Mouse (Mus musculus) C2C12 (cell line): ENCODE measurements around the gene Arfgef2. TPM values are rescaled to one million over a fixed set of nuclear protein-coding genes. Genes with fewer than 3 reads are reported as not detected.

ENCODE experiments used
- H3K27me3 ChIP-seq: one replicate; pipeline ENCODE4 v1.6.1; 2011; ENCODE audit not compliant: control insufficient read depth, insufficient read depth, insufficient read length
- H3K36me3 ChIP-seq: one replicate; pipeline ENCODE4 v1.6.1; 2011; ENCODE audit not compliant: control insufficient read depth, insufficient read depth
- H3K4me3 ChIP-seq: one replicate; pipeline ENCODE4 v1.5.1; 2011; ENCODE audit warnings: mild to moderate bottlenecking, control low read depth; ENCODE audit not compliant: poor library complexity, insufficient read depth, severe bottlenecking
- H3K79me2 ChIP-seq: one replicate; pipeline ENCODE4 v1.6.1; 2011; ENCODE audit not compliant: control insufficient read depth, insufficient read depth
- H3K79me3 ChIP-seq: one replicate; pipeline ENCODE4 v1.6.1; 2011; ENCODE audit warnings: low read depth, control low read depth
- H3ac ChIP-seq: one replicate; pipeline ENCODE3; 2011; ENCODE audit warnings: low read depth; ENCODE audit not compliant: control insufficient read depth, insufficient read length
- CEBPB ChIP-seq: IDR thresholded peaks from one replicate; pipeline ENCODE4 v1.6.1; 2011; ENCODE audit warnings: low read depth, mild to moderate bottlenecking, control low read depth, moderate library complexity
- CTCF ChIP-seq: IDR thresholded peaks from one replicate; pipeline ENCODE4 v1.5.1; 2011; ENCODE audit not compliant: control insufficient read depth, insufficient read depth, insufficient read length
- FOSL1 ChIP-seq: IDR thresholded peaks from one replicate; pipeline ENCODE4 v1.8.0; 2011; ENCODE audit warnings: mild to moderate bottlenecking, low read length; ENCODE audit not compliant: poor library complexity, insufficient read depth, severe bottlenecking
- MAX ChIP-seq: IDR thresholded peaks from one replicate; pipeline ENCODE4 v1.6.1; 2011; ENCODE audit warnings: mild to moderate bottlenecking, control low read depth
- MYOD1 ChIP-seq: IDR thresholded peaks from one replicate; pipeline ENCODE4 v1.6.1; 2011; ENCODE audit warnings: low read depth; ENCODE audit not compliant: control insufficient read depth, insufficient read length
- MYOG ChIP-seq: IDR thresholded peaks from one replicate; pipeline ENCODE4 v1.6.1; 2011; ENCODE audit not compliant: control insufficient read depth, insufficient read length; ENCODE audit errors: extremely low read depth
- USF1 ChIP-seq: IDR thresholded peaks from one replicate; pipeline ENCODE4 v1.6.1; 2011; ENCODE audit warnings: low read depth, mild to moderate bottlenecking, control low read depth, moderate library complexity
- polyA plus RNA-seq: library from polyadenylated mRNA; unstranded; fragments of >200 nt; fragmentation: generic; extraction: Trizol; gene quantifications from one replicate; pipeline ENCODE4 v1.2.1, GENCODE M21; 2012; ENCODE audit warnings: missing spikeins

The Arfgef2 gene
- polyA plus RNA-seq, 1 experiment: 8.2 TPM

DNA sequence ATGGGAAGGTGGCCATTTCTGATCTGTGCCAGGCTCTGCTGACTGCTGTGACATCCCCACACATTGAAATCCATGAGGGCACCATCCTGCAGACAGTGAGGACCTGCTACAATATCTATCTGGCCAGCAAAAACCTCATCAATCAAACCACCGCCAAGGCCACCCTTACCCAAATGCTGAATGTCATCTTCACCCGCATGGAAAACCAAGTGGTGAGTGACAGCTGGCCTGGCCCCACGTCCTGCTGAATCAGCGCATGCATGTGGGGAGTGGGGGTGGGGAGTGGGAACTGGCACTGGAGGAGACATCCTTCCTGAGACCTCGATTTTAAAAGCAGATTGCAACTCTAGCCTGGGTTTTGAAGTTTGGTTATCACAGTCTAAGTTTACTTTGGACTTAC is 30.2 kb downstream of the Arfgef2 start:
- no peak for TF ChIP-seq FOSL1
- no peak for TF ChIP-seq CTCF
- TF ChIP-seq MYOD1: no peak
- no peak for TF ChIP-seq MYOG
- TF ChIP-seq MAX: no peak
- no peak for TF ChIP-seq USF1
- no peak for TF ChIP-seq CEBPB
- Histone ChIP-seq H3K79me2 (no peaks in the 10 kb centered on the region), H3K4me3 (no peak overlapping the region), H3K27me3 (no peaks in the 10 kb centered on the region), H3K36me3 (peaks cover 6% of the 10 kb centered on the region), H3ac (no peak overlapping the region), H3K79me3 (no peaks in the 10 kb centered on the region)

DNA sequence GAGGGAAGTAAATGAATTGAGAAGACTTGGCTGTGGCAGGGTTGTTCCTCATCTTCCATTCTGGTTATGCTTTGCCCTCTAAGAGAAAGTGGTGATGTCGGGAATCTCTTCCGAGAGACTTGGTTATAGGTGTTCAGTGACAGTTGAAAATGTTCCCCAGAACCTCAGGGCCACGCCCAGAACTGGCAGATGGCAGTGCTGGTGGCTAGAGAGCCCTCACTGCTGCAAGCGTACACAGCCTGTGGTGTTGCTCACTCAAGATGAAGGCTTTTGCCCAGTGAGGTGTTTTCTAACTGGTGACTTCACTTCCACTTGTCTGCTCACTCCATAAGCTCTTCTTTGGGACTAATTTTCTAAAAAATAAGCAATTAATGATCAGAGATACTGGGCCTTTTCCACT is 36.4 kb downstream of the Arfgef2 start:
- H3K79me3 ChIP-seq: no peaks in the 10 kb centered on the region
- TF ChIP-seq CEBPB: no peak
- TF ChIP-seq CTCF: no peak
- TF ChIP-seq USF1: no peak
- no peak for TF ChIP-seq MYOG
- no peak for TF ChIP-seq MAX
- TF ChIP-seq MYOD1: no peak
- no peaks in the 10 kb centered on the region for H3K27me3 ChIP-seq
- peaks cover 15% of the 10 kb centered on the region for H3K36me3 ChIP-seq
- H3K4me3 ChIP-seq: no peak overlapping the region
- H3ac ChIP-seq: no peak overlapping the region
- H3K79me2 ChIP-seq: no peaks in the 10 kb centered on the region

DNA sequence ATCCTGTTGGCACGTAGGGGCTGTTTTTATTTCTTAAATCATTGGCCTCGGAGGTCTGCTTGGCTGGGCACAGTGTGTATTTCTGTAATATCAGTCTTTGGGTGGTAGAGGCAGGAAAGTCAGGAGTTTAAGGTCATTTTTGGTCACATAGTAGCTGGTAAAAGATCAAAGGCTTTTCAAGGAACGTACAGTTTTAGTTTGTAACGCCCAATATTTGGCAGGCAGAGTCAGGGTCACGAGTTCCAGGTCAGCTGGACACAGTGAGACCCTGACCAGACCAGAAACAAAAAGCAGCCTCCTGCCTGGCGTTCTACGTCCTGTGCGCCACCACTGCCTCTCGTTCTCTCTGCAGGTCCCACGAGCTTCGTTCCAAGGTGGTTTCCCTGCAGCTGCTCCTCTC is 45.3 kb downstream of the Arfgef2 start:
- peaks cover 65% of the 10 kb centered on the region for H3K36me3 ChIP-seq
- H3ac ChIP-seq: no peak overlapping the region
- no peak for TF ChIP-seq MAX
- TF ChIP-seq CTCF: no peak
- TF ChIP-seq MYOG: no peak
- TF ChIP-seq MYOD1: no peak
- TF ChIP-seq CEBPB: no peak
- no peak for TF ChIP-seq FOSL1
- TF ChIP-seq USF1: no peak
- no peak overlapping the region for H3K4me3 ChIP-seq
- H3K79me2 ChIP-seq: no peaks in the 10 kb centered on the region
- no peaks in the 10 kb centered on the region for H3K79me3 ChIP-seq
- no peaks in the 10 kb centered on the region for H3K27me3 ChIP-seq

DNA sequence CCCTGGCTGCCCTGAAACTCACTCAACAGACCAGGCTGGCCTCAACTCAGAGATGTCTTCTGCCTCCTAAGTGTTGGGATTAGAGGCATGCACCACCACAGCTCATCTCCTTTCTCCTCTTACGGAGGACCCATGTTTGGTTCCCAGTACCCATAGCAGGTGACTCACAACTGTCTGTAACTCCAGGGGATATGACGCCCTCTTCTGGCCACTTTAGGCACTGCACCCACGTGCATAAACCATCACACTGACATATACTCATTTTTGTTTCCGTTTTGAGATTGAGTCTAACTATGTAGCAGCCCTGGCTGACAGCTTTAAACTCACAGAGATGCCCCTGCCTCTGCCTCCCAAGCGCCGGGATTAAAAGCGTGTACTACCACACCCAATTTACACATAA is 46.9 kb downstream of the Arfgef2 start:
- Histone ChIP-seq H3K36me3 (peaks cover 68% of the 10 kb centered on the region), H3ac (no peak overlapping the region), H3K79me3 (no peaks in the 10 kb centered on the region), H3K27me3 (no peaks in the 10 kb centered on the region), H3K79me2 (no peaks in the 10 kb centered on the region), H3K4me3 (no peak overlapping the region)
- TF ChIP-seq MYOD1 (no peak), USF1 (no peak), CTCF (no peak), MYOG (no peak), CEBPB (no peak), FOSL1 (no peak)

DNA sequence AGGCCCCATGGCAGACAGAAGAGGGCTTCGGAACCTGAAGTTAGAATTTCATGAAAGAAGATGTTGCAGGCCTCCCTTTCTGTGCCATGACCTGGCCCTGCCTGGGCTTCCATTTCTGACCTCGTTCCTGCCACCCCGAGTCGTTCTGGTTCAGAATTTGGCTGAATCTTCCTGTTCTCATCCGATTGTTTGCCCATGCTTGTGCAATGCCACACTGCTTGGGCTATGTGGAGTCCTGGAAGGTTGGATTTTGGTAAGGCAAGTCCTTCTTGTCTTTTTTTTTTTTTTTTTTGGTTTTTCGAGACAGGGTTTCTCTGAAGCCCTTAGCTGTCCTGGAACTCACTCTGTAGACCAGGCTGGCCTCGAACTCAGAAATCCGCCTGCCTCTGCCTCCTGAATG is 50.4 kb downstream of the Arfgef2 start:
- Histone ChIP-seq H3K79me2 (no peaks in the 10 kb centered on the region), H3K4me3 (no peak overlapping the region), H3K27me3 (no peaks in the 10 kb centered on the region), H3K36me3 (peaks cover 69% of the 10 kb centered on the region), H3K79me3 (no peaks in the 10 kb centered on the region), H3ac (no peak overlapping the region)
- TF ChIP-seq MAX (no peak), CTCF (no peak), CEBPB (no peak), USF1 (no peak), MYOG (no peak), FOSL1 (no peak), MYOD1 (no peak)

DNA sequence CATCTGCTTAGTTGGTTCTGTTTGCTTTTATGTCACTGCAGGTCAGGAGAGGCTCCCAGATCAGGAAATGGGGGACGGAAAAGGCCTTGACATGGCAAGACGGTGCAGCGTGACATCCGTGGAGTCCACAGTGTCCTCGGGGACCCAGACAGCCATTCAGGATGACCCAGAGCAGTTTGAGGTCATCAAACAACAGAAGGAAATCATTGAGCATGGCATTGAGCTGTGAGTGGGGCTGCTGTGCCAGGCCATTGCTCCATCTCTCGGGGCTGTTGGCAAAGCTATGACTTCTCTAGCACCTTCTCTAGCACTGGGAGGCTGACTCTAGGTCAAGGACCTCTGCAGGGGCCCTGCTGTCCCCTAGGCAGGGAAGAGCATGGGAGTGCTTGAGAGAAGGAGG is 51.0 kb downstream of the Arfgef2 start:
- Histone ChIP-seq H3ac (no peak overlapping the region), H3K4me3 (no peak overlapping the region), H3K36me3 (peaks cover 65% of the 10 kb centered on the region), H3K27me3 (no peaks in the 10 kb centered on the region), H3K79me2 (no peaks in the 10 kb centered on the region), H3K79me3 (no peaks in the 10 kb centered on the region)
- TF ChIP-seq MYOD1 (no peak), MAX (no peak), CEBPB (no peak), MYOG (no peak), FOSL1 (no peak), USF1 (no peak), CTCF (no peak)
